15 mouse cellular contexts compared by ENCODE assay signal in the genomic region with DNA sequence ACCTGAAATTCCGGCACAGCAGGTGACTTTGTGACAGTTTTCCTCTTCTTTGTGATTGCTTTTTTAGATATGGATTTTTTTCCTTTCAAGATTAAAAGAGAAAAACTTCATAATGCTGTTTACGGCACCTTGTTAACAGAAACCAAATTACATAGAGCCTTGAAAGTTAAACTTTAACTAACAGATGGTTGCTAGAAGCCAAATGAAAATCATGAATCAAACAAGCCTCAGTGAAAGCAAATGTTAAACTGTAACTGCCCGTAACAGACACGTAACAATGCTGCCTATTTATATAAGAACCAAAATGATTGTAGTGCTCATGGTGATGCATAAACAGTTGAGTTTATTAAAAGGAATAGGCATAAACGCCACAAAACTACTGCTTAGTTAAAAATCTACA. TPM values are rescaled to one million over a fixed set of nuclear protein-coding genes. Genes with fewer than 3 reads are reported as not detected.
"Had no signal": no experiment of that assay in that cellular context is flagged by ENCODE, and none has a peak within 500 bp of the region (broad histone marks: within the 10 kb centered on the region; RNA-seq: fewer than 3 reads in every experiment).

No protein-coding gene starts in this region.

- DNase-seq: lung, postnatal 14 days had no signal

- H3K9me3 ChIP-seq: hindbrain, embryonic 15.5 days; limb, embryonic 10.5 days; lung, embryonic 15.5 days; megakaryocyte, embryonic 14.5 days; midbrain, embryonic 15.5 days; neural tube, embryonic 12.5 days had no signal

- H3K9ac ChIP-seq: hindbrain, embryonic 15.5 days; lung, embryonic 15.5 days; midbrain, embryonic 15.5 days; neural tube, embryonic 12.5 days had no signal

- H3K36me3 ChIP-seq: hindbrain, embryonic 15.5 days; midbrain, embryonic 15.5 days; neural tube, embryonic 12.5 days had no signal

- H3K4me3 ChIP-seq: hindbrain, embryonic 15.5 days; limb, embryonic 10.5 days; lung, embryonic 15.5 days; megakaryocyte, embryonic 14.5 days; midbrain, embryonic 15.5 days; neural tube, embryonic 12.5 days had no signal

- ATAC-seq: midbrain, embryonic 15.5 days had no signal

- H3K4me2 ChIP-seq: hindbrain, embryonic 15.5 days; lung, embryonic 15.5 days; midbrain, embryonic 11.5 days; midbrain, embryonic 15.5 days; neural tube, embryonic 12.5 days had no signal

- H3K4me1 ChIP-seq: hindbrain, embryonic 15.5 days; limb, embryonic 10.5 days; lung, embryonic 15.5 days; megakaryocyte, embryonic 14.5 days; midbrain, embryonic 15.5 days; neural tube, embryonic 12.5 days had no signal

- H3K27me3 ChIP-seq: hindbrain, embryonic 15.5 days; lung, embryonic 15.5 days; megakaryocyte, embryonic 14.5 days; midbrain, embryonic 15.5 days; neural tube, embryonic 12.5 days had no signal

- H3K27ac ChIP-seq: hindbrain, embryonic 15.5 days; limb, embryonic 10.5 days; lung, embryonic 15.5 days; macrophage; midbrain, embryonic 15.5 days; neural tube, embryonic 12.5 days had no signal

RNA-seq across cellular contexts. Expression of gene Mlana, which starts 45.9 kb away (rescaled TPM):
- total RNA-seq: monocyte, adult 5-6 weeks; neutrophil, adult 5-6 weeks had no signal
- polyA plus RNA-seq: hindbrain, embryonic 15.5 days; large intestine, adult 2 months; limb, embryonic 10.5 days; liver, embryonic 16.5 days; lung, embryonic 15.5 days; midbrain, embryonic 15.5 days; neural tube, embryonic 12.5 days; stomach, embryonic 14.5 days; thymus, postnatal 0 days had no signal
